8 mouse cellular contexts compared by ENCODE assay signal in genomic region chr12:117844075-117844408, GRCm38 (mm10). TPM values are rescaled to one million over a fixed set of nuclear protein-coding genes. Genes with fewer than 3 reads are reported as not detected.
DNase-seq lines count a peak whose midpoint lies in the region; ATAC-seq and TF ChIP-seq lines count a peak whose summit lies in the region.

No protein-coding gene starts in this region.

- no peaks in the 10 kb centered on the region for H3K27me3 ChIP-seq in lung, postnatal 0 days (replicated peaks; ENCODE audit: insufficient read depth, low read length)
- peaks cover 21% of the 10 kb centered on the region for H3K27me3 ChIP-seq in forebrain, embryonic 10.5 days (ENCODE audit: poor library complexity, severe bottlenecking)
- H3K27me3 ChIP-seq in limb, embryonic 11.5 days (ENCODE audit: control insufficient read depth, insufficient read depth, low read length) = no peaks in the 10 kb centered on the region

- no peak for TF ChIP-seq POLR2A in olfactory bulb, adult 2 months (IDR thresholded peaks at IDR 0.05; ENCODE audit: insufficient read depth, low read depth, low read length)

- H3K4me3 ChIP-seq in lung, postnatal 0 days (ENCODE audit: low read depth, low read length) = peak overlapping the region; percentile 64
- H3K4me3 ChIP-seq in forebrain, embryonic 10.5 days = peak overlapping the region; percentile 68
- H3K4me3 ChIP-seq in limb, embryonic 11.5 days (ENCODE audit: low read depth, low read length) = peak overlapping the region; percentile 82
- H3K4me3 ChIP-seq in olfactory bulb, adult 2 months (ENCODE audit: insufficient read depth, low read depth, low read length) = peak overlapping the region; percentile 73

- peak overlapping the region; percentile 100 for H3K4me2 ChIP-seq in lung, postnatal 0 days (replicated peaks; ENCODE audit: low read depth, low read length)
- peak overlapping the region; percentile 71 for H3K4me2 ChIP-seq in limb, embryonic 11.5 days (ENCODE audit: low read depth, severe bottlenecking)

- no peaks in the 10 kb centered on the region for H3K9me3 ChIP-seq in lung, postnatal 0 days (ENCODE audit: low read length)
- H3K9me3 ChIP-seq in forebrain, embryonic 10.5 days = no peaks in the 10 kb centered on the region
- no peaks in the 10 kb centered on the region for H3K9me3 ChIP-seq in limb, embryonic 11.5 days (ENCODE audit: control insufficient read depth, low read length)

- 2% methylated on average over 15 of the region's 15 CpGs for WGBS in lung, postnatal 0 days
- WGBS in forebrain, embryonic 10.5 days = 0% methylated on average over 15 of the region's 15 CpGs
- 0% methylated on average over 15 of the region's 15 CpGs for WGBS in limb, embryonic 11.5 days
- WGBS in olfactory bulb, adult 2 months = 1% methylated on average over 15 of the region's 15 CpGs

- H3K9ac ChIP-seq in lung, postnatal 0 days (replicated peaks; ENCODE audit: low read depth) = peak overlapping the region; percentile 58
- H3K9ac ChIP-seq in limb, embryonic 11.5 days (ENCODE audit: low read length) = peak overlapping the region; percentile 94

- DNase-seq in lung, postnatal 0 days (ENCODE audit: low spot score) = no peak
- DNase-seq in lung, adult 18-20 months = no peak
- no peak for DNase-seq in forebrain, embryonic 10.5 days (ENCODE audit: extremely low spot score, low spot score)
- no peak for DNase-seq in limb, embryonic 11.5 days (ENCODE audit: low spot score)
- no peak for DNase-seq in right cerebral cortex, adult 2 months (ENCODE audit: low spot score in 2 of 2)
- no peak for DNase-seq in cerebellum, postnatal 36 days
- no peak for DNase-seq in layer of hippocampus, postnatal 25 days (ENCODE audit: extremely low spot score in 1 of 2, low spot score in 1 of 2)

- no peaks in the 10 kb centered on the region for H3K36me3 ChIP-seq in lung, postnatal 0 days (ENCODE audit: insufficient read depth, low read length)
- peaks cover 5% of the 10 kb centered on the region for H3K36me3 ChIP-seq in forebrain, embryonic 10.5 days (replicated peaks)
- H3K36me3 ChIP-seq in limb, embryonic 11.5 days (ENCODE audit: control insufficient read depth, insufficient read depth, low read length) = no peaks in the 10 kb centered on the region

- no peak for TF ChIP-seq EP300 in lung, postnatal 0 days (IDR thresholded peaks at IDR 0.05)

- no peak for TF ChIP-seq CTCF in lung, postnatal 0 days (IDR thresholded peaks at IDR 0.05)
- TF ChIP-seq CTCF in olfactory bulb, adult 2 months (IDR thresholded peaks at IDR 0.05; ENCODE audit: insufficient read depth, low read depth, low read length) = no peak

- no peak overlapping the region for H3K27ac ChIP-seq in lung, postnatal 0 days (ENCODE audit: low read length)
- peak overlapping the region; percentile 99 for H3K27ac ChIP-seq in forebrain, embryonic 10.5 days
- peak overlapping the region; percentile 84 for H3K27ac ChIP-seq in limb, embryonic 11.5 days (replicated peaks; ENCODE audit: low read depth, low read length)
- no peak overlapping the region for H3K27ac ChIP-seq in olfactory bulb, adult 2 months (ENCODE audit: insufficient read depth, low read depth, low read length)

- ATAC-seq in lung, postnatal 0 days = no peak
- no peak for ATAC-seq in limb, embryonic 11.5 days (ENCODE audit: insufficient number of reproducible peaks, low FRiP score, low TSS enrichment, low read depth)

- H3K4me1 ChIP-seq in lung, postnatal 0 days (ENCODE audit: insufficient read depth, low read depth, low read length) = peaks cover 5% of the 10 kb centered on the region; the same call in 1 of the 2 replicates
- H3K4me1 ChIP-seq in forebrain, embryonic 10.5 days = peaks cover 33% of the 10 kb centered on the region
- H3K4me1 ChIP-seq in limb, embryonic 11.5 days (ENCODE audit: control insufficient read depth, insufficient read depth, low read length) = 0 out of 2 replicates have a peak, but pooled peaks cover 4% of the 10 kb centered on the region
- peaks cover 5% of the 10 kb centered on the region for H3K4me1 ChIP-seq in olfactory bulb, adult 2 months (ENCODE audit: control insufficient read depth, insufficient read depth, low read length)

RNA-seq across cellular contexts. Expression of gene Cdca7l, which starts 40.0 kb away (rescaled TPM):
- polyA plus RNA-seq in lung, postnatal 0 days (2015; fragmentation: Nextera tagmentation; extraction: Ambion mirVana) = 6.7 and 8.8 TPM in 2 replicates
- polyA plus RNA-seq in forebrain, embryonic 10.5 days (2016; fragmentation: Nextera tagmentation; extraction: Ambion mirVana) = 73.9 and 74.2 TPM in 2 replicates
- 44.2 and 49.8 TPM in 2 replicates for polyA plus RNA-seq in limb, embryonic 11.5 days (2014; fragmentation: Nextera tagmentation; extraction: Ambion mirVana)
- polyA plus RNA-seq in olfactory bulb, adult 2 months (2012; ENCODE audit: insufficient read depth, insufficient read length, low replicate concordance, missing spikeins) = not detected in 2 replicates
- total RNA-seq in layer of hippocampus, postnatal 25 days (2021) = 1 to 10 TPM; 1.1 to 1.9 TPM

Comparison
In these comparisons a context has a peak if more than half of its experiments do, and no peak if none do; other contexts are left out.
1. H3K27ac ChIP-seq: peak in forebrain, embryonic 10.5 days (single experiment) and limb, embryonic 11.5 days (single experiment); none in lung, postnatal 0 days (single experiment) and olfactory bulb, adult 2 months (single experiment).
2. Peak in every context shown above with its lines, with median percentiles within 50 percentile points of each other: H3K4me3 ChIP-seq.